Mouse (Mus musculus): ENCODE results near the gene Pigm.

DNA sequence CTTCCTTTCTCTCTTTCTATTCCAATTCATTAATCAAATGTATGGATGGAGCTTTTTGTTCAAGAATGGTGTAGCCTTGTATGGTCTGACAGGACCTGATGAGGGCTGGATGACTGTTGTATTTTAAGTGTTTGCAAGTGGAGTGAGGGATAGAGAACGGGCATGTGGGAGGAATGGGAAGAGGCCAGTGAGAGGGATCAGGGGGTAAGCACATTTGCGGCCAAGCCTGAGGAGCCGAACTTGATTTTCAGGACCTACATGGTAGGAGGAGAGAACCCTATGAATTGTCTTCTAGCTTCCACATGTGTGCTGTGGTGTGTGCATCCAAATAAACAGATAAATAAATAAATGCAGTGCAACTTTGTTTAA, 56.2 kb downstream of the Pigm start:
- TF ChIP-seq USF1 (IDR thresholded peaks at IDR 0.05; ENCODE audit: low read depth) = no peak
- no peak for TF ChIP-seq CEBPB (IDR thresholded peaks at IDR 0.05; ENCODE audit: insufficient read depth, poor library complexity, severe bottlenecking)
- no peak for TF ChIP-seq POLR2A (IDR thresholded peaks at IDR 0.05; ENCODE audit: insufficient read length, low read depth)
- no peak for TF ChIP-seq TCF3 (IDR thresholded peaks at IDR 0.05; ENCODE audit: insufficient read length, low read depth)
- no peak for TF ChIP-seq TCF12 (IDR thresholded peaks at IDR 0.05; ENCODE audit: insufficient read depth, poor library complexity, severe bottlenecking)
- no peak for TF ChIP-seq POLR2AphosphoS2 (IDR thresholded peaks at IDR 0.05; ENCODE audit: insufficient read length, low read depth)
- TF ChIP-seq MYOG (IDR thresholded peaks at IDR 0.05; ENCODE audit: control insufficient read depth in 1 of 3, insufficient read depth in 1 of 3, insufficient read length in 2 of 3, low read depth in 2 of 3) = no peak
- no peak for TF ChIP-seq MAX (IDR thresholded peaks at IDR 0.05; ENCODE audit: low read depth)
- TF ChIP-seq SRF (IDR thresholded peaks at IDR 0.05; ENCODE audit: control insufficient read depth, insufficient read length, low read depth) = no peak
- TF ChIP-seq E2F4 (IDR thresholded peaks at IDR 0.05; ENCODE audit: insufficient read depth) = no peak
- no peak for TF ChIP-seq MYOD1 (IDR thresholded peaks at IDR 0.05; ENCODE audit: control insufficient read depth in 1 of 3, insufficient read length in 2 of 3, low read depth in 2 of 3)

All from myocyte (in vitro differentiated cells).